Mouse (Mus musculus): ENCODE data around the gene Spata32. TPM values are rescaled to one million over a fixed set of nuclear protein-coding genes. Genes with fewer than 3 reads are reported as not detected.
A peak's percentile ranks its signal among the peaks of the same experiment; 100 is the strongest.

Spata32 gene
- polyA plus RNA-seq, 1 experiment from 2014 or later, result not detected

GRCm38 (mm10) chr11:103180426-103180825 lies 37.8 kb downstream of the Spata32 start:
- Histone ChIP-seq H3K9ac (no peak overlapping the region), H3K36me3 (no peaks in the 10 kb centered on the region), H3K4me3 (no peak overlapping the region), H3K27ac (no peak overlapping the region), H3K4me2 (no peak overlapping the region), H3K27me3 (replicated peaks) (no peaks in the 10 kb centered on the region), H3K4me1 (peaks cover 28% of the 10 kb centered on the region), H3K9me3 (replicated peaks) (no peaks in the 10 kb centered on the region)
- no peak for ATAC-seq
- WGBS (ENCODE audit: insufficient replicate concordance), result 50% methylated on average over 1 of the region's 1 CpGs

DNA sequence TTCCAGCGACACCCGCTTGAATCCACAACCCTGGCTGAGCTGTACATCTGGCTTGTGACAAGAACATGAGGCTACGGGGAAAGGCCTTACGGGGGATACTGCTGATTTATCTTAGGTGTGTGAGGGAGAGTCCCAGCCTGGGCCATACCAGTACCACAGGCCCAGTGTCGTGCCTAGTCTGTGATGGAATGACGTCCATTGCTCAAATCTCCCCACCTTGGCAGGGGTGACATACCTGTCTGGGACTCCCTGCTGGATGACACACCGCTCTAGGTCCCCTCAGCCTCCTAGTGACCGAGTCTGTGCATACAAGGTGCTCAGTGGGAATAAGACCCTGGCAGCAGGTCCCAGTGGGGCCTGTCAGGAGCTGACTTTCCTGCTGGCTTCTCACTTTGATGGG lies 39.5 kb downstream of the Spata32 start:
- Histone ChIP-seq H3K4me2 (no peak overlapping the region), H3K9ac (no peak overlapping the region), H3K27ac (no peak overlapping the region), H3K27me3 (replicated peaks) (peaks cover 2% of the 10 kb centered on the region; the same call in 1 of the 2 replicates), H3K9me3 (replicated peaks) (no peaks in the 10 kb centered on the region), H3K4me3 (no peak overlapping the region), H3K4me1 (peaks cover 43% of the 10 kb centered on the region), H3K36me3 (no peaks in the 10 kb centered on the region)
- 77% methylated on average over 8 of the region's 8 CpGs for WGBS (ENCODE audit: insufficient replicate concordance)
- no peak for ATAC-seq

DNA sequence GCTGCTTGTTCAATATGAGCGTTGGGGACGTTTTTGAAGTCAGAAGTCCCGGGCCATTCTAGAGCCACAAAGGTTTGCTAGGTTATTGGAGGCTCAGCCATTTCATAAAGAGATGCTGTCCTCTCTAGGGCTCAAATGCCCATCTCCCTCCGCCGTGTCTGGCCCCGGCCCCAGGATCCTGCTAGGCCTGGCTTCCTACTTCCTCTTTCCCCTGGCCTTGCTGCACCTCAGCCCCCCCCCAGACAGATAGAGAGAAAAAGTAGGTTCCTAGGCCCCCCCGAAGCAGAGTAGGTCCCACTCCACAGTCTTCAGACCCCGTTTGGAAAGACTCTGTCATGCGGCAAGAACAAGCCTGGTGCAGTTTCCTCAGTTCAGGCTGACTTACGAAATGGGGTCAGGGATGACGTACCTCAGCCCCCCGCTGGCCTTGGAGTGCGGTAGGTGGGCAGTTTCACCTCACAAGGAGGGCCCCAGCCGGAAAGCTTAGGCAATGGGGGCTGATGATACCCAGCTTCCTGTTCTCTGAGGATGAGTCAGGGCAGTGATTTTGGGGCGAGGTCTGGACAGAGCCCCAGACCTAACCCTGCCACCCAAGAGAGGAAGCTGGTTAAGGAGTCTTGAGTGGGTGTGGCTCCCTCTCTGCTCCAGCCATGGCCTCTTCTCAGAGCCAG lies 40.3 kb downstream of the Spata32 start:
- H3K4me1 ChIP-seq, result peaks cover 51% of the 10 kb centered on the region
- H3K27ac ChIP-seq, result no peak overlapping the region
- H3K4me3 ChIP-seq, result no peak overlapping the region
- H3K9ac ChIP-seq, result no peak overlapping the region
- ATAC-seq, result no peak
- H3K27me3 ChIP-seq (replicated peaks), result peaks cover 9% of the 10 kb centered on the region
- WGBS (ENCODE audit: insufficient replicate concordance), result 39% methylated on average over 15 of the region's 15 CpGs
- no peaks in the 10 kb centered on the region for H3K9me3 ChIP-seq (replicated peaks)
- no peaks in the 10 kb centered on the region for H3K36me3 ChIP-seq
- H3K4me2 ChIP-seq, result no peak overlapping the region

- H3K4me1 ChIP-seq, result peaks cover 58% of the 10 kb centered on the region
- peaks cover 17% of the 10 kb centered on the region for H3K27me3 ChIP-seq (replicated peaks)
- no peak overlapping the region for H3K4me2 ChIP-seq
- H3K36me3 ChIP-seq, result no peaks in the 10 kb centered on the region
- H3K9ac ChIP-seq, result no peak overlapping the region
- no peaks in the 10 kb centered on the region for H3K9me3 ChIP-seq (replicated peaks)
- ATAC-seq, result no peak
- no peak overlapping the region for H3K4me3 ChIP-seq
- H3K27ac ChIP-seq, result no peak overlapping the region
- WGBS (ENCODE audit: insufficient replicate concordance), result 55% methylated on average over 5 of the region's 5 CpGs
These were observed 41.0 kb downstream of the Spata32 start for GRCm38 (mm10) chr11:103177216-103177615.

GRCm38 (mm10) chr11:103176510-103176909 lies 41.7 kb downstream of the Spata32 start:
- no peak overlapping the region for H3K9ac ChIP-seq
- H3K9me3 ChIP-seq (replicated peaks), result no peaks in the 10 kb centered on the region
- peaks cover 64% of the 10 kb centered on the region for H3K4me1 ChIP-seq
- no peak overlapping the region for H3K4me3 ChIP-seq
- H3K4me2 ChIP-seq, result no peak overlapping the region
- H3K36me3 ChIP-seq, result no peaks in the 10 kb centered on the region
- no peak overlapping the region for H3K27ac ChIP-seq
- H3K27me3 ChIP-seq (replicated peaks), result peaks cover 24% of the 10 kb centered on the region
- ATAC-seq, result no peak
- WGBS (ENCODE audit: insufficient replicate concordance), result 88% methylated on average over 1 of the region's 1 CpGs

- peaks cover 30% of the 10 kb centered on the region for H3K27me3 ChIP-seq (replicated peaks)
- H3K36me3 ChIP-seq, result no peaks in the 10 kb centered on the region
- H3K4me2 ChIP-seq, result no peak overlapping the region
- no peak overlapping the region for H3K27ac ChIP-seq
- H3K4me1 ChIP-seq, result peaks cover 70% of the 10 kb centered on the region
- ATAC-seq, result no peak
- H3K9me3 ChIP-seq (replicated peaks), result no peaks in the 10 kb centered on the region
- no peak overlapping the region for H3K4me3 ChIP-seq
- 55% methylated on average over 14 of the region's 14 CpGs for WGBS (ENCODE audit: insufficient replicate concordance)
- no peak overlapping the region for H3K9ac ChIP-seq
These were observed 42.4 kb downstream of the Spata32 start for GRCm38 (mm10) chr11:103175688-103176442.

DNA sequence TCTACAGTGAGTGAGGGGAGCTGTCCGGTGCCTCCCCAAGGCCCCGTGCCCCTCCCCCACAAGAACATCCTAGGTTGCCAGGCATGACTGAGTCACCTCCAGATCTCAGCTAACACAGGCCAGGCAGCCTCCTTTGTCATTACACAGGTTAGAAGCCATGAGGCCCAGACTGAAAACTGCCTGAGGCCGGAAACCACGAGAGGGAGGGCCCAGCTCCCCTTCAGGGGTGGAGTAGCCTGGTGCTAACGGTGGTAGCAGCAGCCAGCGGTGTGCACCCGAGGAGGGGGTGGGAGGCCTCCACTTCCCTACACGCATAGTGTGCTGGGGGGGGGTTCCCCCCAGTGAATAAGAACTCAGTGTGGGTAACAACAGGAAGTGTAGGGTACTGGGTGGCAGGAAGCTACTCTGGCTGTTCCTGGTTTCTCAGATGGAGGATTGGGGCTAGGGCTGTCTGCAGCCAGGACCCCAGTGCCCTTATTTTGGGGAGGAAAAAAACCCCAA lies 43.3 kb downstream of the Spata32 start:
- Histone ChIP-seq H3K4me3 (no peak overlapping the region), H3K4me2 (peak overlapping the region; percentile 30), H3K36me3 (no peaks in the 10 kb centered on the region), H3K9me3 (replicated peaks) (no peaks in the 10 kb centered on the region), H3K4me1 (peaks cover 77% of the 10 kb centered on the region), H3K9ac (no peak overlapping the region), H3K27me3 (replicated peaks) (peaks cover 39% of the 10 kb centered on the region), H3K27ac (peak overlapping the region; percentile 49)
- WGBS (ENCODE audit: insufficient replicate concordance), result 22% methylated on average over 8 of the region's 8 CpGs
- peak; percentile 69 for ATAC-seq

DNA sequence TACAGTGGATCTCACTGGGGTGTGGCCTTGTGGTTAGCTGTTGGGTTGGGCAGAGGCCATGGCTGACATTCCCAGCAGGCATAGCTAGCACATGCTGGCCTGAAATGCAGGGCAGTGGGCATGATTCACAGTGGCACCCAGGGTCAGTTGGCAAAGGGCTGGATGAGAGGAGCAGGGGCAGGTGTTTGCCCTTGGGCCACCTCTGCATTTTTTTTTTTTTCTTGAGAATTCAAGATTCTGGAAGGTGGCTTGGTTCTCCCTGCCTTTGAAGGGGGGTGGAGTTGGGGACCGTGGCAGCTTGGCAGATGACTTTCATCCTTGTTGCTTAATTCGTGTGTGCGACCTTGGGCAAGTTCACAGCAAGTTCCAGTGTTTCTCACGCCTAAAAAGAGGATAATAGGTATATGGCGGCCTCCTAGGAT lies 43.8 kb downstream of the Spata32 start:
- Histone ChIP-seq H3K9me3 (replicated peaks) (no peaks in the 10 kb centered on the region), H3K9ac (no peak overlapping the region), H3K27ac (peak overlapping the region; percentile 49; the same call in 1 of the 2 replicates), H3K4me2 (peak overlapping the region; percentile 30; the same call in 1 of the 2 replicates), H3K36me3 (no peaks in the 10 kb centered on the region), H3K4me1 (peaks cover 77% of the 10 kb centered on the region), H3K27me3 (replicated peaks) (peaks cover 45% of the 10 kb centered on the region), H3K4me3 (no peak overlapping the region)
- ATAC-seq, result no peak
- WGBS (ENCODE audit: insufficient replicate concordance), result 32% methylated on average over 5 of the region's 5 CpGs

DNA sequence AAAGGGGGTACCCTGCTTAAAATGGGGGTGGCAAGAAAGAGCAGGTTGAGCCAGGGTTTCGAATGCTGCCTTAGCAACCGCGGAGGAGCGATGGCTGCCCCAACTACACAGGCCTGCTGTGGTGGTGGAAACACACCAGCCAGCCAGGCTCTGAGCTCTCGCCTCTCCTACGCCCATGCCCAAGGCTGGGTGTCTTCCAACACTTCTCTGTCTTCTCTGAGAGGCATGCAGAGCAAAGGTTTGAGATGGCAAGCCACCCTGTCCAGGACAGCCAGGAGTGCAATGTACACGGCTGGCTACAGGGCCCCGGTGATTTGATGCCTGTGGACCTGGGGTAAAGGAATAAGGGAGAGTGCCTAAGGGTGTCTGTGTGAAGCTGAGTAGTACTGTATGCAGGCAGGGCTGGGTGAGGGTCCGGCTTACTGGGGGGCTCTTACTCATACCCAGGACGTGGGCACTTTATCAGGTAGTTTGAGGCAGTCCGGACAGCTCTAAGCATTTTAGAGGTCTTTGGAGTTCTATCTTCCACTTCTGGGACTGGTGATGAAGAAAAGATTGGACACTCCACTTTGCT lies 44.4 kb downstream of the Spata32 start:
- Histone ChIP-seq H3K27me3 (replicated peaks) (peaks cover 50% of the 10 kb centered on the region), H3K4me3 (no peak overlapping the region), H3K36me3 (no peaks in the 10 kb centered on the region), H3K4me1 (peaks cover 77% of the 10 kb centered on the region), H3K9me3 (replicated peaks) (no peaks in the 10 kb centered on the region), H3K4me2 (peak overlapping the region; percentile 10; the same call in 1 of the 2 replicates), H3K9ac (no peak overlapping the region), H3K27ac (peak overlapping the region; percentile 37)
- 70% methylated on average over 11 of the region's 11 CpGs for WGBS (ENCODE audit: insufficient replicate concordance)
- no peak for ATAC-seq

DNA sequence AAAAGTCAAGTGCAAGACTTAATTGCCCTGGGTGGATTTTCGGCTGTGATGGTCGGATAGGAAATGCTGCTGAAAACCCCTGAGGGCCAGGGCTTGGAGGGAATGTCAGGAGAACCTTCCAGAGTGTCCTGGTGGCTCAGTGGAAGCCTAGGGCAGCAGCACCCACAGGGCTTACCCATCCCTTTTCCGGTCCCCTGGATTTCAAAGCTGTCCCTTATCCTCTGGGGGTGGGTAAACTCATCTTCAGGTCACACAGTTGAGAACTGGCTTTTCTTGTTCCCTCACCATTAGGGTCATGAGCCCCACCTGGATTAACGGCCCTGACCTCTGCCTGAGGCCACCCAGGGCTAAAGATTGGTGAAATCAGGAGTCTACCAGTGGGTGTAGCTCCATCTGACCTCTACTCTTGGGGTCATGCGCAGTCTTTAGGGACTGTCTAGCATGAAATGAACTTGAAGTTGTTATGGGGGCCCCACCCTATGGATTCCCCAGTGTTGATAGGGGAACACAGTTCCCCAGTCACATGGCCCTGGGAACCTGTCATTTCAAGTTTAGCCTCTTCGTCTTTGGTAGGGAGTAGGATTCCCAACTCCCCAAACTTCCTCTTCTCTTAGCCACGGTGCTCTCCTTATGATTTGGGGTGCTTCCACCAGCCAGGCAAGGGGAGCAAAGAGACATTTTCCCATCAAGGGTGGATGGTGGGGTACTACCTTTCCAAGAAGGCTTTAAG lies 45.0 kb downstream of the Spata32 start:
- Histone ChIP-seq H3K4me1 (peaks cover 76% of the 10 kb centered on the region), H3K9ac (no peak overlapping the region), H3K36me3 (no peaks in the 10 kb centered on the region), H3K4me3 (no peak overlapping the region), H3K9me3 (replicated peaks) (no peaks in the 10 kb centered on the region), H3K27me3 (replicated peaks) (peaks cover 52% of the 10 kb centered on the region), H3K27ac (no peak overlapping the region), H3K4me2 (peak overlapping the region; percentile 80)
- 63% methylated on average over 7 of the region's 7 CpGs for WGBS (ENCODE audit: insufficient replicate concordance)
- no peak for ATAC-seq

- no peak overlapping the region for H3K27ac ChIP-seq
- no peaks in the 10 kb centered on the region for H3K36me3 ChIP-seq
- no peak for ATAC-seq
- no peak overlapping the region for H3K9ac ChIP-seq
- H3K27me3 ChIP-seq (replicated peaks), result peaks cover 52% of the 10 kb centered on the region
- no peaks in the 10 kb centered on the region for H3K9me3 ChIP-seq (replicated peaks)
- H3K4me2 ChIP-seq, result peak overlapping the region; percentile 80
- H3K4me3 ChIP-seq, result no peak overlapping the region
- peaks cover 69% of the 10 kb centered on the region for H3K4me1 ChIP-seq
- WGBS (ENCODE audit: insufficient replicate concordance), result 43% methylated on average over 6 of the region's 6 CpGs
These were observed 45.7 kb downstream of the Spata32 start for GRCm38 (mm10) chr11:103172392-103173040.

All from liver, embryonic 12.5 days (tissue).